ENCODE assay signal across 16 mouse cellular contexts in genomic region chr12:92073209-92073608, GRCm38 (mm10).
A peak's percentile ranks its signal among the peaks of the same experiment; 100 is the strongest.
DNase-seq lines count a peak whose midpoint lies in the region; ATAC-seq lines count a peak whose summit lies in the region.
"Had no signal": no experiment of that assay in that cellular context is flagged by ENCODE, and none has a peak within 500 bp of the region (broad histone marks: within the 10 kb centered on the region; RNA-seq: fewer than 3 reads in every experiment).

No protein-coding gene starts in this region.

- DNase-seq in heart, adult 11 months: peak; percentile 21
- DNase-seq in layer of hippocampus, postnatal 10 days (ENCODE audit: low spot score in 2 of 2): peak; percentile 20 to 26
- DNase-seq in left cerebral cortex, postnatal 25 days (ENCODE audit: low spot score in 2 of 2): peak; percentile 57 to 94
- no peak for DNase-seq in embryo, embryonic 11 days
- no peak for DNase-seq in ovary, postnatal 36 days (ENCODE audit: low spot score)
- DNase-seq: adrenal gland, adult 2 months; cerebellum, postnatal 14 days; gastrocnemius, postnatal 36 days; kidney, postnatal 14 days; thymus, postnatal 36 days had no signal

- 80% methylated on average over 10 of the region's 10 CpGs for WGBS in heart, embryonic 12.5 days
- WGBS in midbrain, embryonic 15.5 days: 76% methylated on average over 10 of the region's 10 CpGs

- intact Hi-C loops in left cerebral cortex, postnatal 25 days (cut with DNase I): loop anchor here (1.0 to 5.0 kb wide), 3 partner anchors 78 to 224 kb away; no protein-coding TSS in a partner anchor

- H3K9ac ChIP-seq in heart, embryonic 12.5 days: no peak overlapping the region
- H3K9ac ChIP-seq in midbrain, embryonic 15.5 days: no peak overlapping the region
- H3K9ac ChIP-seq: embryonic facial prominence, embryonic 12.5 days; hindbrain, embryonic 13.5 days had no signal

- H3K4me3 ChIP-seq in heart, embryonic 12.5 days: no peak overlapping the region
- no peak overlapping the region for H3K4me3 ChIP-seq in midbrain, embryonic 15.5 days
- H3K4me3 ChIP-seq: embryonic facial prominence, embryonic 12.5 days; hindbrain, embryonic 13.5 days had no signal

- ATAC-seq in heart, embryonic 12.5 days (ENCODE audit: insufficient number of reproducible peaks, low FRiP score): no peak
- no peak for ATAC-seq in midbrain, embryonic 15.5 days (replicated peaks)
- ATAC-seq in activated CD4-positive, CD25-positive, alpha-beta regulatory T cell, adult 4 months: no peak
- ATAC-seq: intestine, postnatal 0 days had no signal

- H3K36me3 ChIP-seq in heart, embryonic 12.5 days: no peaks in the 10 kb centered on the region
- H3K36me3 ChIP-seq in midbrain, embryonic 15.5 days (replicated peaks): no peaks in the 10 kb centered on the region
- H3K36me3 ChIP-seq: embryonic facial prominence, embryonic 12.5 days; hindbrain, embryonic 13.5 days had no signal

- no peak overlapping the region for H3K27ac ChIP-seq in heart, embryonic 12.5 days (ENCODE audit: poor library complexity, severe bottlenecking)
- H3K27ac ChIP-seq in midbrain, embryonic 15.5 days: no peak overlapping the region
- H3K27ac ChIP-seq: embryonic facial prominence, embryonic 12.5 days; hindbrain, embryonic 13.5 days had no signal

- 0 out of 2 replicates have a peak, but pooled peaks cover 1% of the 10 kb centered on the region for H3K9me3 ChIP-seq in heart, embryonic 12.5 days (replicated peaks)
- H3K9me3 ChIP-seq in midbrain, embryonic 15.5 days: no peaks in the 10 kb centered on the region
- H3K9me3 ChIP-seq: embryonic facial prominence, embryonic 12.5 days; hindbrain, embryonic 13.5 days had no signal

- H3K4me1 ChIP-seq in heart, embryonic 12.5 days (replicated peaks): no peaks in the 10 kb centered on the region
- H3K4me1 ChIP-seq in midbrain, embryonic 15.5 days: no peaks in the 10 kb centered on the region
- H3K4me1 ChIP-seq: embryonic facial prominence, embryonic 12.5 days; hindbrain, embryonic 13.5 days had no signal

- no peak overlapping the region for H3K4me2 ChIP-seq in heart, embryonic 12.5 days
- H3K4me2 ChIP-seq in midbrain, embryonic 15.5 days: no peak overlapping the region
- H3K4me2 ChIP-seq: embryonic facial prominence, embryonic 12.5 days; hindbrain, embryonic 13.5 days had no signal

- no peaks in the 10 kb centered on the region for H3K27me3 ChIP-seq in heart, embryonic 12.5 days (replicated peaks)
- H3K27me3 ChIP-seq in midbrain, embryonic 15.5 days (replicated peaks): no peaks in the 10 kb centered on the region
- H3K27me3 ChIP-seq: embryonic facial prominence, embryonic 12.5 days; hindbrain, embryonic 13.5 days had no signal

Comparison
In these comparisons a context has a peak if more than half of its experiments do, and no peak if none do; other contexts are left out.
1. DNase-seq: peak in heart, adult 11 months (single experiment), layer of hippocampus, postnatal 10 days (2 of 2) and left cerebral cortex, postnatal 25 days (2 of 2); none in embryo, embryonic 11 days (single experiment) and ovary, postnatal 36 days (single experiment).